Mouse (Mus musculus) cerebellum, postnatal 36 days (tissue): ENCODE results near the gene Myh7b.

Experiments used
- DNase-seq, 2 experiments: peaks; one replicate each; pipeline ENCODE4 v3.0.0; 2021 to 2022; ENCODE audit warnings: mixed read lengths in 2 of 2

Gene Myh7b

DNA sequence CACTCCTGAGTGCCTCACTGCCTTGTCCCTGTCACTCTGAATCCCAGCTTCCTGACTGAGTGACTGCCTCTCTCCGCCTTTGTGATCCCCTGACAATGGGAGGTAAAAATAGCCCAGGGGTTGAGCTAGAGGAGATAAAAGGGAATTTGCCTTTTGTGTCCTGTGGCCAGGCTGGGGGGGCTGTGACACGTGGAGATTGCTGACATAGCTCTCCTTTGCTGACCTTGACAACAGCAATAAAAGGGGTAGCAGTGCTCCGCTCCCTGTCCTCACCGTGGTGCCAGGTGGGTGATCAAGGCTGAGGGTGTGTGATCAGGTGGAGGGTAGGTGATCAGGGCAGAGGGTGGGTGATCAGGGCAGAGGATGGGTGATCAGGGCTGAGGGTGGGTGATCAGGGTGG lies at the start of gene Myh7b:
Gene Myh7b (plus strand): TSS at position 235 of the 400 bp plus-strand sequence.
- no peak for DNase-seq

DNA sequence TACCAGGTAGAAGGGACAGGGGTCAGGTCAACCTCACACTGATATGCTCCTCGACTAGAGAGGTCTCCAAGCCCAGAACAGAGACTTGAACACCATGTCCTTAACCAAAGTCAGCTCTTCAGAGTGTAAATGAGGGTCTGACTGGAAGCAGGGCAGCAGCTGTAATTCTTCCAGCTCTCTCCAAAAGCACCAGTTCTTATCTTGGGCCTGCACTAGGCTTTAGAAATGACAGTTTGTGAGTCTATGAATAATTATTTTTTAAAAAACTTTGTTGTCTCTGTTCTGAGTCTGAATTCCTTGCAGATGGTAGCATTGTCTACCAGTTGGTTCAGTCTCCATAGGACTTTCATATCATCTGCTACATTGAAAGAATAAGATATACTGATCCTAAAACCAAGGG lies 48.8 kb upstream of the Myh7b start:
- no peak for DNase-seq

DNA sequence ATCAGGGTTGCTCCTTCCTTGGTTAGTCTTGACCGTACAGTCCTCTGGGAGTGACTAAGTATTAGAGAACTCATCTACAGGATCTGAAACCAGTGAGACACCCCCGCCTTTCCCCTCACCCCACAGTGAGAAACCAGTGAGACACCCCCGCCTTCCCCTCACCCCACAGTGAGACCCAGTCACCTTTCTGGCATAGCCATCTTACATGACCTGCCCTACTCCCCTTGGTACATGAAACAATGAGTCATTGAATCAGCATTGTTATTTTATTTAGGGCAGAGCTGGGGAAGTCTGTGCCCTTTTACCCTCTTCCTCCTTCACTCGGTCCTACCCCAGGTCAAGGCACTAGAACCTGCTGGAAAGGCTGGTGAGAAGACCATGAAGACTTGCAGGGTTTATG lies 48.1 kb upstream of the Myh7b start:
- DNase-seq: no peak

DNA sequence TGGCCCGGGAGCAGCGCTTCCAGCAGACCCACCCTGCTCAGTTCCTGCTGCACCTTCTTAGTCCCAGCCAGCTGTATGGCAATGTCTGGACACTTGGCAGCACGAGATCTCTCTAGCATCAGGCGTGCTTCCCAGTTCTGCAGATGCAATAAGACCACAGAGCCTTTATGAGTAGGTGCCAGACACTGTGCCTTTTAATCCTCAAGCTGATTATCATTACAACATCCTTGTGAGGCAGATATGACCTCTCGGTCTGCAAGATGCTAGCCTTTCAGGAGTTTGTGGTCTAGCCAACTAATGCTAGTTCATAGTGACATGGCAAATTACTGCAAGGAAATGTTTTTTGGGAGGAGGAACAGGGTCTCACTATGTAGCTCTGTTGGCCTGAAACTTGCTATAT lies 43.3 kb upstream of the Myh7b start:
- DNase-seq: no peak

DNA sequence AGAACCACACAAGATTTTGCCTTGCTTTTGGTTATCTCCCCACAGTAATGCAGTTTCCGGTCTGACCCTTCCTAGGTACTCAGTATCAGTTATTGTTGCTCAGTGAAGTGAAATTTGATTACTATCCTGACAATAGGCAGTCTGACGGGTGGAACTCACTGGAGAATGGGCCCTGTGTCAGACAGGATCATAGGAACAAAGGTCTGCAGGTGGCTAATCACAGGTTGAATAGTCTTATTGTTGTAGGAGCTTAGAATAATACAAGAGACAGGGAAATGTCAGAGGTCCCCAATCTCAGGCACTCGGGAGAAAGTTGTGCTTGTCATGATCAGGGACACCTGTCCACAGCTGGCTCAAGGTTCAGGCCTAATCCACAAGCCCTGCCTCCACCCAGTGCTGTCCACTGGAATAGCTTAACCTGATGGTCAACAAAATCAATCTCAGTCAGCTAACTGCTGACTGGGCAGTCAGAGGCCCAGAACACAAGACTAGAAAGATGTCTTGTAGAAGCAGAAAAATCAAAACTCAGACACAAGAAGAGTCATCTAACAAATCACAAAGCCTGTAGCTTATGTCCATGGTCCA lies 41.7 kb upstream of the Myh7b start:
- DNase-seq: no peak

DNA sequence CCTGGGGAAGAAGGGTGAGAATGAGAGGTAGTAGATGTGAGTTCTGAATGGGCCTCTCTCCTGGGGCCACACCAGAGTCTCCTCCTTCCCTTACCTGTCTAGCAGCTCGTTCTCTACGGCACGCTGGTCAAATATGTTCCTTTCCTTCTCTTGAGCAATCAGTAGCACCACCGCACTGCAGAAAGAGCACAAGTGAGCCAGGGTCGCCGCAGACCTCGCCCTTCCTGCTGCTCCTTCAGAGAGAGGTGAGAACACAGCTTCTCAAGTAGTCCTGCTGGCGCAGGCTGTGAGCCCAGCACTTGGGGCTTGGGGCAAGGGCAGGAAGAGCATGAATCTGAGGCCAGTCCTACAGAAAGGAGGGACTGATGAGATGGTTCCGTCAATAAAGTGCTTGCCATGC lies 38.0 kb upstream of the Myh7b start:
- no peak for DNase-seq

DNA sequence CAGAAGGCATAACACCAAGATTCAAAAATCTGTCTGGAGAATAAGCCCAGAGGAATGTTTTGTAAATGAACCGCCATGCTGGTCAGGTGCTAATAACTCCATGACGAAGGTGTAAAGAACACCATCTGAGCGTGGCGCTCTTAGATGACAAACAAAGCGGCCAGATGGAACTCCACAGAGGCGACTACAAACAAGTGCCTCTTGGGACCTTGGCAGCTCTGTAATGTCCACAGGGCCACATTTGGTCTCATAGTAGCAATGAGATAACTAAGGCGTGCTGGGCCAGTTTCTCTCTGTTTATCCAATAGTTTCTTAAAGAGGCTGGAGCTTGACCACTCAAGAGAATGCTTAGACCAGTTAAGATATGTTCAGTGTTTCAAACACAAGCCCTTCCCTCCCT lies 37.0 kb upstream of the Myh7b start:
- no peak for DNase-seq

DNA sequence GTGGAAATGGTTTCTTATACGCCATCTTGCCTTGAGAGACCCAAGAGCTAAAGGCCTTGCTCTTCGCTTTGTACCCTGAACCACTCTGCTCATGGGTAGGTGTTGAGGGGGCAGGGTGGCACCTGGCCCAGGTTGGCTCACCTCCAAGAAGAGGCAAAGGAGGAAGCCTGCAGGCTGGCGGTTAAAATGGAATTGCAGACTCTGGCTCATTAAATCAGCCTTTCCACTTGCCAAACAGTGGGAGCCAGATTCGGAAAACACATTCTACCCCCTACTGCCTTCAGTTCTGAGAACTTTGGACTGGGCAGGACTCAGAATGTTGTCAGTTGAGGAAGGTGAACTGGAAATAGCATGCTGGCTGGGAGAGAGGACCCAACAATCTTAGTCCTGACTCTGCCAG lies 36.3 kb upstream of the Myh7b start:
- peak; percentile 55 to 73 for DNase-seq

DNA sequence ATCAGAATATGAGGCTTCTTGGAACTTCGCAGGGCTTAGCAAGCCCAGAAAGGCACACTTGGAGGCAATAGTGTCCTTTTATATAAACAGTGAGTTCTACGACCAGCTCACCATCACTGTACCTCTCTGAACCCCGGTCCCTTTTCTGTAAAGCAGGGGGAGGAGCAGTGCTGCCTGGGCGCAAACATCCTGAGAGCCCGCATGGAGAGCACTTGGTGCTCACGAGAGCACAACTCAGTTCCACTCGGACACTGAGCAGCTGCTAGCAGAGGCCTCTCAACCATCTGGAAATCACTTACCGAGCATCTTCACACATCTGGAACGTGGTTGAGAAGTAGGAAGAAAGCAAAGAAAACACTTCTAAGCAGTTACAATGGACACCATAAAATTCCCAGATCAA lies 34.4 kb upstream of the Myh7b start:
- DNase-seq: no peak

DNA sequence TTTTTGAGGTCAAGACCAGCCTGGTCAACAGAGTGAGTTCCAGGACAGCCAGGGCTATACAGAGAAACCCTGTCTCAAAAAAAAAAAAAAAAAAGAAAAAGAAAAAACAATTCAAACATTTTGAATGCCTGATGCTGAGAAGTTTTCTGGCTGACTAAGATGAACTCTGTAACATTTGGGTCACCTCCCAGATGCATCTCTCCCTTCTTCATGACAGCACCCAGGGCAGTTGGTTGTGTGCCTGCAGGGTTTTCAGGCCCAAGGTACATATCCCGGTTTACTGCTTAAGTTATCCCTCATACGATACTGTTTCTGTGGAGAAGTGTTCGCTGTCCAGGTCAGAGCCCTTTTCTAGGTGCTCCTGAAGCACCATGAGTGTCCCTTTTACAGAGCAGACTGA lies 30.7 kb upstream of the Myh7b start:
- no peak for DNase-seq

DNA sequence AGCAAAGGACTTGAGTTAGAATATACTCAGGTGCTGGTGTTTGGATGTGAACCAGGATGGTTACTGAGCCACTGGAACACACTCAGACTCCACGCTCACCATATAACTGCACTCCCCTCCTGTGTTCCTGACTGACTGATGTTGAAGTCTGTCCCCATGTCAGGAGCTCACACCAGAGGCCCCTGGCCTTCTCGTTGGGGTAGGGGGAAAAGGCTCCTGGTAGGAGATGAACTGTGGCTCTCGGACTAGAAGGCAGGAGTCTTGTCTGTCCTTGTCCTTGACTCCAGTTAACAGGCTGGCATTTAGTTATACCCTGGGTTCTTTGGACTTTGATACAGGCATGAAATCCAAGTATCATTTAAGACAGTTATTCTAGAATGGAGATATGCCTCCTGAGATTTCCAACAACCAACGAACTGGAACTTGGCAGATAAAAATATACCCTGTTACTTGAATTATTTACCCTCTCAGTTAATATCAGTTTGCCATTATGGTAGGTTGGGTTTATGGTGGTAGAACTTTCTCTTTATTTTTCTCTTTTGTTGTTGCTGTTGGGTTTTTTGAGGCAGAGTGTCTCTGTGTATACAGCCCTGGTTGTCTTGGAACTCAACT lies 28.5 kb upstream of the Myh7b start:
- no peak for DNase-seq

DNA sequence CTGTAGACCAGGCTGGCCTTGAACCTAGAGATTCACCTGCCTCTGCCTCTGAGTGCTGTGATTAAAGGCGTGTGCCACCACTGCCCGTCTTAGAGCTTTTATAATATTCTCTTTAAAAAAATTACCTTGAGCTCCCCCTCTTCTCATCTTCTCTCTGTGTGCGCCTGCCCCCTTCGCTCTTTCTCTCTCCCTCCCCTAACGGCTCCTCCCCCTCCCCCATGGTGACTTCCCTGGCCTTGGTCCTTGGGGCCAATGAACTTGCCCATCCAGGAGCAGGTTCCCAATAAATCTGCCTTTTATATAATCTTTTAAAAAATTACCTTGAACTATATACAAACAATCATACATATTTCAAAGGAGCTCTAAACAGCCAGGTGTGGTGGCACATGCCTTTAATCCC lies 28.0 kb upstream of the Myh7b start:
- no peak for DNase-seq

DNA sequence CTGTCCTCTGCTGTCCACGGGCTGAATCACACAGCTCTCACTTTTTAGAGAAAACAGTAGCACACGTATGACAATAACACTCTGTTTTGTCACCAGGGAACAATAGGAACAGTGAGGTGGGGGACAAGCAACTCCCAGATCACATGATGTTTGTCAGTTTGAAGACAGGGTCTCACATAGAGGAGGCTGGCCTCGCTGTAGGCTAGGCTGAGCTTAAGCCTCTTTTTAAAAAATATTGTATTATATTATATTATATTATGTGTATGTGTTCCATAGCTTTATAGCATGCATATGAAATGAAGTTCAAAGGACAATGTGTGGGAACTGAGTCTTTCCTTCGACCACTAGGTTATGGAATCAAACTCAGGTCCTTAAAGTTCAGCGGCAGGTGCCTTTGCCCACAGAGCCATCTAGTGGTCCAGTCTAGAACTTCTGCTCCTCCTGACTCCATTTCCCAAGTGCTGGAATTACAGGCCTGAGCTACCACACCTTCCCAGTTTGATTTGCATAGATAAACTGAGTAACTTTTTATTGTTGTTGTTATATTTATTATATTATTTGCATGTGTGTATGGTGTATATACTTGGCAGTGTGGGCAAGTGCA lies 27.0 kb upstream of the Myh7b start:
- DNase-seq: peak; percentile 66 to 78

DNA sequence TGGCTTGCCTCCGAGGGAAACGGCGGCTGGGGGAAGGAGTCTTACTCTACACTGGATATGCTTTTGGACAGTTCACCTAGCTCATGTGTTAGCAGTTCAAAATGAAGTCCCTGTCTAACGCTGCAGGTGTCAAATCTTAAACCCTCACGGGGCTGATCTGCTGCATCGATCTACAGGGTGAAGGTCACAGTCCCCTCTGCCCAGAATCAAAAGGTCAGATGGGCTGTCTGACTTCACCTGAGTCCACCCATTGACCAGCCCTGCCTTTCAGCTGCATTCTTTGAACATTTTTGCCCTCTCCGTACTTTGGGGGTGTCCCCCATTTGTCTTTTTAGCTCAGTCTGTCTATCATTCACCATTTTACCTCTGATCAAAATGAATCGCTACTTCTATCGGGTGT lies 25.9 kb upstream of the Myh7b start:
- DNase-seq: no peak

DNA sequence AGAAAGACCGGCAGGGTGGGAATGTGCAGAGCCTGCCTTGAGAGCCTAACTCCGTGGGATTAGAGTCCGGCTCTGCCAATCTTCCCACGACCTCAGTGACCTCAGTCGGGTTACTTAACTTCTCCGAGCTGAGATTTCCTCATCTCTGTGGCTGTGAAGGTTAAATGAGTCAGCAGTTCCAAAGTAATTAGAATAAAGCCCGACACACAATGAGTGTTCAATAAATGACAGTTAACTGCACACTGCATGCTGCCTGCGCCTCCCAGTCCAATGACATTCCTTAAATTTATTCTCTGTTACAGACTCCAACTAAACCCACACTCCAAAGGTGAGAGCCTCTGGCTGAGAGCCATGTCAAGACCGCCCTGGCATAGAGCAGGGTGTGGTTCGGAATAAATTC lies 25.5 kb upstream of the Myh7b start:
- DNase-seq: no peak

DNA sequence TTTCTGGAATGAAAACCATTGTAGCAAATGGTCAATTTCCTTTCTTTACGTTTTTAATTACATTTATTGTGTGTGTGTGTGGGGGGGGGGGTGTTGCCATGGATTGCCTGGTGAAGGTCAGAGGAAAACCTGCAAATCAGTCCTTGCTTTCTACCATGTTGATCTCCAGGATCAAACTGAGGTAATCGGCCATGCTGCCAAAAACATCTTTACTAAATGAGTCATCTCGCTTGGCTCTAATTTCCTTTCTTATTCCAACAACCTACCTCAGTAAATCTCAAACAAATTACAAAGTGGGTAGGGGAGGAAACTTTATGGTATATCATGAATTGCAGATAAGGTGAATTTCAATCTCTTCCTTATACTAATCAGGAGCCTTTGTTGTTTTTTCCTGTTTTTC lies 22.9 kb upstream of the Myh7b start:
- no peak for DNase-seq

DNA sequence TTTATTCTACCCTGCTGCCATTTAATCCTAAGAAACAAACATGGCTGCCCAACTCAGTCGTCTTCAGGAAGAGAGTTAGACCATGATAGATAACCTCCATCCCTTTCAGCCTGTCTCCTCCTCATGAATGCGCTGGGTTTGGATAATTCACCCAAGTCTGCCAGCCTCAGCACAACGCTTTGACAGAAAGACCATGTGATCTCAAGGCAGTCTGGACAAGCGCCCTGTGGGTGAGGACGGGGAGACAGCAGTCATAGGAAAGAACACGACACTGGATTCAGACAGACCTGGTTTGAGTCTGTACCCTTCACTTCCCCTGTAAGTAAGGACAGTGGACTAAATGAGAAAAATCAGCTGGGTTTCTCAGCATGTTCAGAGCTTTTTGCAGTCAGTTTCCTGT lies 21.5 kb upstream of the Myh7b start:
- DNase-seq: no peak

DNA sequence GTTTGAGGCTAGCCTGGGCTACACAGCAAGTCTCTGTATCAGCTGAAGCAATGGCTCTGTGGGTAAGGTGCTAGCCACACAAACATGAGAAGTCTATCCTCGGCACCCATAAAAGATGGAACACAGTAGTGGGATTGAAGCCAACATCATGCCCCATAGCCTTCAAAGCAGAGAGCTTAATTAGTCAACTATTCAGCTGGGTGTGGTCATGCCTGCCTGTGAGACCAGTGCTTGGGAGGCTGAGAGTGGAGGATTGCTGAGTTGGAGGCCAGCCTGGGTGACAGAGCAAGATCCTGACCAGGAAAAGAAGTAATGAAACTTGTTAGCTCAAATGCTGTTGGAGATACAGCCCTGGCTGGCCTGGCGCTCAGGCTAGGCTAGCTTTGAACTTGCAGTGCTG lies 20.1 kb upstream of the Myh7b start:
- DNase-seq: no peak

DNA sequence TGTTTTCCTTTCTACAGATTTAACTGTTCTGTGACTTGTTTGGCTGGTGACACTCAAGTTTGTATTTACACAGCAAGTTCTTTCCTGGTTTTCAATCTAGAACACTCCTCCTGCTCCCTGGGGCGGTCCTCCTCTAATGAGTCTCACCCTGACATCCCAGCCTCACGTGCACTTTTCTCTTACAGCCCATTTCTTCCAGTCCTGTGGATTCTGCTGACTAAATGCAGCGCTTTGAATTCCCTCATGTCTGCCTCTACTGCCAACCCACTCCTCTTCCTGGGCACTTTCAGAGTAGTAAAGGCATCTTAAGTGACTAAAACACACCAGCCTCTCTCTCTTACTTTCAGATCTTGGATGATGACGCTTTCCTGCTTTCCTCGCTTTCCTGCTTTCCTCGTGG lies 19.3 kb upstream of the Myh7b start:
- DNase-seq: no peak

DNA sequence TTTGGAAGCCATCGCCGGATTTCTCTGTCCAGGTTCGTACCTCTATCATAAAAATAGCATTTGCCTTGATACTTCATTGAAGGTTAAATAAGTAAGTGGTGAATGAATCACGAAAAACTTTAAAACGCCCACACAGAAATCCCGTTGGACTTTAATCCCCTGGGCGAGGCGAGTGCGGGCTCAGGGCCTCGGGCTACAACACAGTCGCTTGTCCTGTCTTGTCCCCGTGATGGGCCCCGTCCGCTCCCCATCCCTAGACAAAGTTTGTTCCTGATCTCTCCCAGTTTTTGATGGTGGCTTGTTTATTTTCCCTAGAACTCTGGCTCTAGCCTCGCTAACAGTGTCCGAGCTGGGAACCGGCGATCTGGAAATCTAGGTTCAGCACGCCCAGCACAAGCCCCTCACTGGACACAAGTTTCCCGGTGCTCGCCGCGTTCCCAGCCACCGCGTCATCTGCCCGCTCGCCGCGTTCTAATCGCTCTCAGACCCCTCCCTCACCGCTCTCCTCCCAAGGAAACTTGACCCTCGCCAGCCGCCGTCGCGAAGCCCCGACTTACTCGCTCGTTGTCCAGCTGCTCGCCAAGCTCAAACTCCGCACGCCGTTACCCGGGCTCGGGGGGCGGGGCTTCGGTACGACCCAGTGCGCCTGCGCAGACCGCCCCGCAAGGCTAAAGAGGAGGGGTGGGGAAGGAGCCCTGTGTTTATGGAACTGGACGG lies 18.7 kb upstream of the Myh7b start, which contains the start of gene Gss:
Gene Gss (minus strand): TSS at position 674 of the 717 bp plus-strand sequence.
- peak; percentile 99 for DNase-seq

DNA sequence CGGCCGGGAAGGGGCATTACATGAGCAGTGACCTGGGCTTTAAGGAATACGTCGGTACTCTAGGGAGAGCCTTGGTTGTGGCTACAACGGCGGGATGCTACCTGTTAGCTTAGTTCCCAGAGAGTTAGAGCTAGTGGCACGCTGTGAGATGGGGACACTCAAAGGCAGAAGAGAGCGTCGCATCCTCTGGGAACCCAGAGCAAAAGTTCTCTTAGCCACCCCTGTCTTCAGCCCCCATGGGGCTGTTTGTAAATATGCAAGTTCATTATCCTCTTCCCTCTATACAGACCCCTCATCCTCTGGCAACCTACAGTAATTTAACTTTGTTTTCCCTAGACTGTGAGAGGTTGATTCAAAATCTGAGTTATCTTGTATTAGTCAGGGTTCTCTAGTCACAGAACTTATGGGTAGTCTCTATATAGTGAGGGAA lies 18.1 kb upstream of the Myh7b start:
- DNase-seq: no peak

DNA sequence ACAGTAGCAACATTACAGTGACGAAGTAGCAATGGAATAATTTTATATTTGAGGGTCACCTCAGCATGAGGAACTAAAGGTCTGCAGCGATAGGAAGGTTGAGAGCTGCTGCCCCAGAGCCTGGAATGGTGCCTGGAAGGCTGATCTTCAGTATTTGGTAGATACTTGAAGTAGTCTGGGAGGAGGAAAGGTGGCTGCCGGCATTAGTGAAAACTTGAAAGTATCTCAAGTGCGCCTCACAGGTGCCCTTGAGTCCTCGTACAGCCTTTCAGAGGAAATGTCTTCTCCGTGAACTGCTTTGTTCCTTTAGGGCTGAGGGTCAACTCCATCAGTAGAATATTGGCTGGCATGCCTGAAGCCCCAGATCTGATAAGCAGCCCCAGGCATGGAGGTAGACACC lies 15.5 kb upstream of the Myh7b start:
- DNase-seq: no peak

DNA sequence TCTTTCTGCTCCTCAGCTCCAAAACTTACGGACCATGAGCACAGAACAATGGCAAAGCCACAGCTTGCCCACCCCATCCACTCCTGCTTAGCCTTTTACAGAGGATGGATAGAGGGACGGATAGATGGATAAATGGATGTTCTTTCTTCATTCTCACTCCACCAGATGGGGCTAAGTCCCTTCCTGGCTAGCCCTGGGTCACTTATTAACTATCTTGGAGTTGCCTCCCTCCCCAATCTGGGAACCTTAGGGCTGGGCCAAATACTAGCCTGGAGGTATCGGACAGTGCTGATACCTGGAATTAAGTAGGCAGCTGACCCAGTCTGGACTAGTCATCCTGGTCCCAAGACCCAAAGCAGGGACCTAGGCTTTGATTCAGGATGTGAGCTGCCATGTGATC lies 7.3 kb upstream of the Myh7b start:
- DNase-seq: no peak
